Mouse (Mus musculus) monocyte, adult 5-6 weeks (primary cell): ENCODE measurements at regions not wholly inside any gene's neighbourhood (a gene's known extent, or its start where the extent isn't known, plus 50 kb on each side); places are given as distances from the start of the nearest gene placed in this dataset.
A peak's percentile ranks its signal among the peaks of the same experiment; 100 is the strongest.

Source experiments
- ATAC-seq: fragments of 153-309, 156-312 bp; replicated peaks from 2 replicates; pipeline ENCODE4 v1.8.0; 2017; ENCODE audit warnings: mild to moderate bottlenecking; ENCODE audit not compliant: low TSS enrichment, insufficient number of reproducible peaks, severe bottlenecking, poor library complexity, low FRiP score

DNA sequence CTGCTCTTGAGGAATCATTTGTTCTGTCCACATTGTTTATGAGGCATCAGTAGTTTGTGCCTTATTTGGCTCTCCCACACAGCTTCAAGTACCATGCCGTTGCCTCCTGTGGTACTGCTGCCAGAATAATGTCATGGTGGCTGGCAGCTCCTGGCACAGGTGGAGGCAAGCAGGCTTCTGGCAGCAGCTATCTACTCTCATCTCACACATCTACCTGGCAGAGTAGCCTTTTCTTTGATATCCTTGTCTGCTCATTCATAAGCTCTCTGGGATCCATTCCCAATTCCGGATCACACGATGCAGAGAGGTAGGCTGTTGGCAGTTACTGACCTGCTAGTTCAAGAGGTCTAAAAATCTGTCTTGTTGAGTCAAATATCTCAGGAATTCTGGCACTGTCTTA lies 373.6 kb upstream of the Depdc1a start:
- ATAC-seq: 0 out of 2 replicates have a peak, but pooled peaks have one; percentile 27

DNA sequence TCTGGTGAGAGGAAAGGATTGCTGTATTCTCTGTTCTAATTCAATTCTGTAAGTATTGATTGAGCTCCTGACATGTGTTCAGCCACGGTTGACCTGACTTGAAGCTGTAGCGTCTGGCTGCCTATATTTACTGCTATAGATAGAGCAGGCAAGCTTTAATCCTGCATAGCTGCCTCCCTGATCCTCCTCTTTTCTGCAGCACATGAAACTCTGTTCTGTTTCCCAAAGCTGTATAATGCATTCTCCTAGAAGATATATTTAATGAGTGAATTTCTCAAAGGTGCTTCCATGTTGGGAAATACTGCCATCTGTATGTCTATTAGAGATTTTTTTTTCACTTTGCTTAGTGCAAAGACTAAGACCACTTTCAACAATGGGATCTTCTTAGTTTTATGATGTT lies 351.4 kb upstream of the Depdc1a start:
- ATAC-seq: no peak

DNA sequence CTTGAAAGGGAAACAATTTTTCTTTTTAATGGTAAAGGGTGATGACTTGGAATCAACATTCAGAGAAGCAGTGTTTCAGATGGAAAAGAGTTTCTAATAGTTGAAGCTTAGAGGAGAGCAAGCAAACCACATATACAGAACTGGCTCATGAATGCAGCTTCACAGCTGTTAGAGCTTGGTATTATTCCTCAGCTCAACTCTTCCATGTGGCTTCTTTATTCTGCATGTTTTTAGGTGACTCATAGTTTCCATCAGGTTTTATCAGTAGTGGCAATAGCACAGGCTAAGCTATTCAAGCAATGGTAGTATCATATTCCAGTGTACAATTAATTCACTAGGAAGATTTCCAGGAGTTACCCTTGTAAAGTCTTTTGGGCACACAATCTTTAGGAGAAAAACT lies 313.7 kb upstream of the Depdc1a start:
- ATAC-seq: no peak

DNA sequence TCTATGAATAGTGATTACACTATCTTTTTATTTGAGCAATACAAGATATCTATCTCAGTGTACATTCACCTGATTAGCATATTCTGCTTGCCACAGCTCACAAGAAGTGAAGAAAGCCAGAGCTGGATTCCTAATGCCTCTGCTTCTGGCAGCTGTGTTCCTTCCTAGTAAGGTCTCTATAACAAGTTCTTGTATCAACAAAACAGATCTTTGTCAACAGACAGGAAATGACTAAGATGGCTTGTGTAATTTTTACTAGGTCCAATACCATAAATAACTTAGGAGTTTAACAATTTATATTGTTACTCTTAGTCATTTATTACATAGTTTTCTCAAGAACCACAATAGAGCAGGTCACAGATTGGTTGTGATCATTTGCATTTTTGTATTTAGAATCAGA lies 302.0 kb upstream of the Depdc1a start:
- no peak for ATAC-seq
